Mouse (Mus musculus): Measurements from ENCODE around the gene Hoxa6. TPM values are rescaled to one million over a fixed set of nuclear protein-coding genes. Genes with fewer than 3 reads are reported as not detected.

Gene Hoxa6
- total RNA-seq, 2 experiments from 2014 or later: not detected

GRCm38 (mm10) chr6:52186500-52186899 lies 22.0 kb downstream of the Hoxa6 start:
- no peak for DNase-seq
- intact Hi-C loops (cut with DNase I): no loop called here

GRCm38 (mm10) chr6:52185834-52186233 lies 22.7 kb downstream of the Hoxa6 start:
- intact Hi-C loops (cut with DNase I): no loop called here
- DNase-seq: no peak

- no peak for DNase-seq
- intact Hi-C loops (cut with DNase I): no loop called here
These were observed 23.3 kb downstream of the Hoxa6 start for GRCm38 (mm10) chr6:52185222-52185621.

- DNase-seq: no peak
These were observed 23.9 kb downstream of the Hoxa6 start for GRCm38 (mm10) chr6:52184668-52185067.

GRCm38 (mm10) chr6:52183311-52184080 lies 25.0 kb downstream of the Hoxa6 start:
- intact Hi-C loops (cut with DNase I): no loop called here
- DNase-seq: no peak

More at GRCm38 (mm10) chr6:52184668-52185067, 23.9 kb downstream of the Hoxa6 start:
- intact Hi-C loops (cut with DNase I): no loop called here

- DNase-seq: no peak
- intact Hi-C loops (cut with DNase I): no loop called here
These were observed 25.7 kb downstream of the Hoxa6 start for GRCm38 (mm10) chr6:52182793-52183192.

GRCm38 (mm10) chr6:52182030-52182429 lies 26.5 kb downstream of the Hoxa6 start:
- intact Hi-C loops (cut with DNase I): no loop called here
- no peak for DNase-seq

- DNase-seq: no peak
- intact Hi-C loops (cut with DNase I): no loop called here
These were observed 27.8 kb downstream of the Hoxa6 start for GRCm38 (mm10) chr6:52180726-52181125.

GRCm38 (mm10) chr6:52180213-52180710 lies 28.3 kb downstream of the Hoxa6 start:
- DNase-seq: no peak
- intact Hi-C loops (cut with DNase I): no loop called here

GRCm38 (mm10) chr6:52179690-52180089 lies 28.8 kb downstream of the Hoxa6 start:
- intact Hi-C loops (cut with DNase I): no loop called here
- no peak for DNase-seq

- intact Hi-C loops (cut with DNase I): no loop called here
- no peak for DNase-seq
These were observed 29.4 kb downstream of the Hoxa6 start for GRCm38 (mm10) chr6:52178918-52179665.

GRCm38 (mm10) chr6:52177806-52178205 lies 30.7 kb downstream of the Hoxa6 start:
- DNase-seq: no peak
- intact Hi-C loops (cut with DNase I): no loop called here

GRCm38 (mm10) chr6:52177061-52177735 lies 31.3 kb downstream of the Hoxa6 start, which contains the start of gene 5730596B20Rik:
5730596B20Rik (plus strand) TSS chr6:52177498.
- intact Hi-C loops (cut with DNase I): no loop called here
- no peak for DNase-seq

GRCm38 (mm10) chr6:52176391-52176790 lies 32.1 kb downstream of the Hoxa6 start:
- intact Hi-C loops (cut with DNase I): no loop called here

GRCm38 (mm10) chr6:52175864-52176263 lies 32.7 kb downstream of the Hoxa6 start:
- intact Hi-C loops (cut with DNase I): no loop called here
- no peak for DNase-seq

More at GRCm38 (mm10) chr6:52176391-52176790, 32.1 kb downstream of the Hoxa6 start:
- no peak for DNase-seq

- intact Hi-C loops (cut with DNase I): no loop called here
- DNase-seq: no peak
These were observed 33.4 kb downstream of the Hoxa6 start for GRCm38 (mm10) chr6:52174968-52175751.

GRCm38 (mm10) chr6:52173648-52174047 lies 34.9 kb downstream of the Hoxa6 start:
- DNase-seq: no peak
- intact Hi-C loops (cut with DNase I): no loop called here

- DNase-seq: peak in 1 of 2 experiments; percentile 61
- intact Hi-C loops (cut with DNase I): no loop called here
These were observed 36.0 kb downstream of the Hoxa6 start for GRCm38 (mm10) chr6:52172501-52172900.

- intact Hi-C loops (cut with DNase I): no loop called here
- DNase-seq: no peak
These were observed 36.6 kb downstream of the Hoxa6 start for GRCm38 (mm10) chr6:52171938-52172337.

- intact Hi-C loops (cut with DNase I): no loop called here
- no peak for DNase-seq
These were observed 37.2 kb downstream of the Hoxa6 start for GRCm38 (mm10) chr6:52171331-52171730.

Data from heart, postnatal 36 days (tissue).